Mouse (Mus musculus): Measurements from ENCODE around the gene Pitx1.

Gene Pitx1

GRCm38 (mm10) chr13:55836142-55836625, at the start of gene Pitx1:
Pitx1 (minus strand) TSS chr13:55836192.
- ChIA-PET POLR2A (no interaction called here), CTCF (no interaction called here)

- ChIA-PET POLR2A (interaction anchor here in 1 of 4 experiments (0.8 kb wide), 1 partner anchor 189 kb away, joined by 3 read pairs; the partner anchor contains the start of gene B230219D22Rik), CTCF (interaction anchor here in 2 of 4 experiments (0.9 to 1.6 kb wide), 3 partner anchors 11 to 82 kb away, joined by 3 to 4 read pairs (median 3); no protein-coding TSS in a partner anchor)
Measured at GRCm38 (mm10) chr13:55881431-55882202, 45.6 kb upstream of the Pitx1 start.

GRCm38 (mm10) chr13:55878353-55878752, 42.4 kb upstream of the Pitx1 start:
- POLR2A ChIA-PET = interaction anchor here in 1 of 4 experiments (1.3 kb wide), 1 partner anchor 23 kb away, joined by 4 read pairs; no protein-coding TSS in a partner anchor
- CTCF ChIA-PET = interaction anchor here in 1 of 4 experiments (0.5 to 1.1 kb wide), 2 partner anchors 75 to 311 kb away, joined by 3 to 6 read pairs; no protein-coding TSS in a partner anchor

- ChIA-PET CTCF (interaction anchor here (0.6 to 2.5 kb wide), 8 partner anchors 10 to 1091 kb away, joined by 3 to 8 read pairs (median 4); no protein-coding TSS in a partner anchor), POLR2A (interaction anchor here in 1 of 4 experiments (0.7 kb wide), 1 partner anchor 26 kb away, joined by 3 read pairs; no protein-coding TSS in a partner anchor)
Measured at GRCm38 (mm10) chr13:55871410-55871809, 35.4 kb upstream of the Pitx1 start.

GRCm38 (mm10) chr13:55870001-55870400, 34.0 kb upstream of the Pitx1 start:
- CTCF ChIA-PET = interaction anchor here in 3 of 4 experiments (0.6 to 2.5 kb wide), 4 partner anchors 12 to 255 kb away, joined by 3 to 8 read pairs (median 5); no protein-coding TSS in a partner anchor

GRCm38 (mm10) chr13:55867540-55868103, 31.6 kb upstream of the Pitx1 start:
- ChIA-PET CTCF (interaction anchor here in 2 of 4 experiments (0.5 to 0.6 kb wide), 3 partner anchors 43 to 258 kb away, joined by 3 to 7 read pairs (median 4); partner anchors contain the start of gene Caml (in 1 of the 2)), POLR2A (interaction anchor here in 1 of 4 experiments (0.6 kb wide), 1 partner anchor 140 kb away, joined by 7 read pairs; no protein-coding TSS in a partner anchor)

More at GRCm38 (mm10) chr13:55870001-55870400, 34.0 kb upstream of the Pitx1 start:
- POLR2A ChIA-PET = no interaction called here

- POLR2A ChIA-PET = no interaction called here
- CTCF ChIA-PET = no interaction called here
Measured at GRCm38 (mm10) chr13:55860483-55860882, 24.5 kb upstream of the Pitx1 start.

- ChIA-PET POLR2A (interaction anchor here in 1 of 4 experiments (1.0 kb wide), 1 partner anchor 52 kb away, joined by 3 read pairs; no protein-coding TSS in a partner anchor), CTCF (interaction anchor here in 2 of 4 experiments (0.5 to 0.7 kb wide), 2 partner anchors 11 to 14 kb away, joined by 4 to 5 read pairs; no protein-coding TSS in a partner anchor)
Measured at GRCm38 (mm10) chr13:55858463-55858862, 22.5 kb upstream of the Pitx1 start.

GRCm38 (mm10) chr13:55855793-55856192, 19.8 kb upstream of the Pitx1 start:
- ChIA-PET POLR2A (interaction anchor here in 1 of 4 experiments (1.0 kb wide), 1 partner anchor 246 kb away, joined by 3 read pairs; no protein-coding TSS in a partner anchor), CTCF (no interaction called here)

- POLR2A ChIA-PET = no interaction called here
Measured at GRCm38 (mm10) chr13:55852205-55852604, 16.2 kb upstream of the Pitx1 start.

GRCm38 (mm10) chr13:55850726-55851125, 14.7 kb upstream of the Pitx1 start:
- POLR2A ChIA-PET = interaction anchor here in 1 of 4 experiments (0.6 kb wide), 1 partner anchor 547 kb away, joined by 5 read pairs; no protein-coding TSS in a partner anchor
- CTCF ChIA-PET = interaction anchor here in 1 of 4 experiments (0.7 to 1.7 kb wide), 2 partner anchors 60 to 113 kb away, joined by 3 to 7 read pairs; no protein-coding TSS in a partner anchor

More at GRCm38 (mm10) chr13:55852205-55852604, 16.2 kb upstream of the Pitx1 start:
- CTCF ChIA-PET = interaction anchor here in 2 of 4 experiments (1.5 to 1.7 kb wide), 2 partner anchors 8 to 111 kb away, joined by 6 to 7 read pairs; no protein-coding TSS in a partner anchor

- ChIA-PET POLR2A (interaction anchor here in 2 of 4 experiments (0.6 to 1.2 kb wide), 2 partner anchors 286 to 318 kb away, joined by 3 to 4 read pairs; no protein-coding TSS in a partner anchor), CTCF (interaction anchor here in 1 of 4 experiments (0.6 kb wide), 1 partner anchor 417 kb away, joined by 3 read pairs; no protein-coding TSS in a partner anchor)
Measured at GRCm38 (mm10) chr13:55848604-55849190, 12.7 kb upstream of the Pitx1 start.

GRCm38 (mm10) chr13:55847805-55848204, 11.8 kb upstream of the Pitx1 start:
- POLR2A ChIA-PET = no interaction called here
- CTCF ChIA-PET = no interaction called here

- ChIA-PET CTCF (interaction anchor here (0.6 to 1.7 kb wide), 12 partner anchors 9 to 245 kb away, joined by 3 to 8 read pairs (median 4); no protein-coding TSS in a partner anchor), POLR2A (interaction anchor here in 2 of 4 experiments (0.6 to 1.3 kb wide), 3 partner anchors 14 to 129 kb away, joined by 3 to 5 read pairs (median 4); partner anchors contain the start of gene Txndc15 (in 1 of the 2))
Measured at GRCm38 (mm10) chr13:55843700-55844099, 7.7 kb upstream of the Pitx1 start.

GRCm38 (mm10) chr13:55840223-55840622, 4.2 kb upstream of the Pitx1 start:
- CTCF ChIA-PET = interaction anchor here in 1 of 4 experiments (0.6 kb wide), 1 partner anchor 123 kb away, joined by 3 read pairs; no protein-coding TSS in a partner anchor
- POLR2A ChIA-PET = no interaction called here

GRCm38 (mm10) chr13:55836786-55837780, 1.1 kb upstream of the Pitx1 start:
- ChIA-PET CTCF (no interaction called here), POLR2A (interaction anchor here in 1 of 4 experiments (0.6 kb wide), 1 partner anchor 299 kb away, joined by 4 read pairs; no protein-coding TSS in a partner anchor)

GRCm38 (mm10) chr13:55835548-55836097, 369 bp downstream of the Pitx1 start:
- CTCF ChIA-PET = no interaction called here
- POLR2A ChIA-PET = interaction anchor here in 1 of 4 experiments (1.9 kb wide), 1 partner anchor 10 kb away, joined by 5 read pairs; no protein-coding TSS in a partner anchor
